Mouse (Mus musculus) bone marrow macrophage, adult 2 months (primary cell): ENCODE measurements around the gene Srsf4.

ENCODE experiments used
- CTCF ChIP-seq: IDR thresholded peaks from 2 replicates; pipeline ENCODE4 v1.5.1; 2012; ENCODE audit warnings: low read depth, mild to moderate bottlenecking, low read length, moderate library complexity
- POLR2A ChIP-seq: IDR thresholded peaks from 2 replicates; pipeline ENCODE4 v1.6.1; 2012; ENCODE audit warnings: mild to moderate bottlenecking, low read depth, low read length, borderline replicate concordance

DNA sequence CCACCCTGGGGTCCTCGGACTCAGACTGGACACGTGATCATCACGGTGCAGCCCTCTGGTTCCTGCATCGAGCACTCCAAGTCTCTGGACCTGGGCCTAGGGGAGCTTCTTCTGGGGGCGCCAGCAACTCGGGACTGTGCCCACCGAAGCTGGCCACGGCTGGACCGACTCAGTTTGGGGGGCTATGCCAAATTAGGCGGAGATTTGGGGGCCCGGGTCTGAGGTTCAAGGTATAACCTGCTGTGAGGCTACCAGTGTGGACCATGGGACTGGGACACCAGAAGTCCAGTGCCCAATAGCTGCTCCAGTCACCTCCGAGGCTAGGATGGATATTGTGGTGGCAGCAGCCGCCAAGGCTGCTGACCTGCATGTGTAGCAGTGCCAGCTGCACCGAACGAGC lies 49.0 kb downstream of the Srsf4 start:
- TF ChIP-seq CTCF (no peak), POLR2A (no peak)
